Mouse (Mus musculus) forebrain, embryonic 10.5 days (tissue): Measurements from ENCODE around the gene Ubr2. TPM values are rescaled to one million over a fixed set of nuclear protein-coding genes. Genes with fewer than 3 reads are reported as not detected.

Experiments
- DNase-seq: peaks from one replicate; pipeline ENCODE4 v3.0.0-alpha.2; 2017; ENCODE audit warnings: low spot score; ENCODE audit errors: extremely low spot score
- H3K27ac ChIP-seq: fragments of 300-500 bp; sonication (generic); 2 replicates; pipeline ENCODE4 v1.5.1; 2016; ENCODE audit warnings: mild to moderate bottlenecking
- H3K27me3 ChIP-seq: fragments of 300-500 bp; sonication (generic); 2 replicates; pipeline ENCODE4 v1.6.1; 2016; ENCODE audit warnings: mild to moderate bottlenecking; ENCODE audit not compliant: poor library complexity, severe bottlenecking
- H3K36me3 ChIP-seq: fragments of 300-500 bp; sonication (generic); replicated peaks from 2 replicates; pipeline ENCODE4 v1.6.1; 2016; ENCODE audit warnings: mild to moderate bottlenecking, moderate library complexity
- H3K4me1 ChIP-seq: fragments of 300-500 bp; sonication (generic); 2 replicates; pipeline ENCODE4 v1.6.1; 2016
- H3K4me3 ChIP-seq: fragments of 300-500 bp; sonication (generic); 2 replicates; pipeline ENCODE4 v1.5.1; 2016; ENCODE audit warnings: mild to moderate bottlenecking, moderate library complexity
- H3K9me3 ChIP-seq: fragments of 300-500 bp; sonication (generic); 2 replicates; pipeline ENCODE4 v1.6.1; 2016; ENCODE audit warnings: mild to moderate bottlenecking, moderate library complexity
- WGBS: fragments of 180-500 bp; shearing (Covaris S2); methylation state at CpG from one replicate; pipeline ENCODE4 v1.1.7; 2016; 5-methylcytosine and 5-hydroxymethylcytosine counted together
- polyA plus RNA-seq: library from polyadenylated mRNA; unstranded; fragments of >200 nt; fragmentation: Nextera tagmentation; extraction: Ambion mirVana; gene quantifications from 2 replicates; pipeline ENCODE4 v1.2.1, GENCODE M21; 2016

Ubr2 gene
- polyA plus RNA-seq = 13.3 and 15.7 TPM in 2 replicates

DNA sequence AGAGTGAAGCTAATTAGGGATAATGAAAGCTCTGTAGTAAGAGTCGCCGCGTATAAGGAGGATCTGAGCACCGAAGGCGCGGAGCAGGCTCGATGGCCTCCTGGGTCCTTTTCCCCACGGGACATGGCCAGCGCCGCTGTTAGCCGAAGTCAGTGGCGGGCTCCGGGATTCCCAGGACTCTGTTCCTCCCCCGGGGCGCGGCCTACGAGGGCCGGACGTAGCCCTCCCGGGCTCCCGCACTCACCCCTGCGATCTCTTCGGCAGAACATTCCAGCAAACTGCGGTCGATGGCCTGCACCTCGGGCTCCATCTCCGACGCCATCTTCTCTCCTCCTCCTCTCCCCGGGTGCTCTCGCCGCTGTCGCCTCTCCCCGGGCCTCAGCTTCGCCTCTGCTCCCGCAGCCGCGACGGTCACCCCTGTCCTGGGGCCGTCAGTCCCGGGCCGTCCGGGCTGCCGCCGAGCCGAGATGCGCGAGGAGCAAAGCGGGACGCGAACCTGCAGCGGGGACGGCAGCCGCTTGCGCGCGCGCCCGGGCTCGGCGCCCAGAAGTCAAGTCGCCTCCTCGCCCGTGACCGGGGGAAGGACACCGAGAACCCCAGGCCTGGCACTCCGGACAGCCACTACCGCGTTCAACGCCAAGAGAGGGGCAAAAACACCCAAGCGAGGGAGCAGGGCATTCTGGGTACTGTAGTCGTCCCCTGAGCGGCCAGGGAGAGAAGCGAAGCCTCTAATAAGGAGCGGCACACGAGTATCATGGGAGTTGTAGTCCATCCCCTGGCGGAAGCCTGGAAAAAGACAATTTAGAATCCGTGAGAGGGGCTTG, at the start of gene Ubr2:
Gene Ubr2, minus strand, starts transcription at position 659 of the 824 bp plus-strand sequence.
- Histone ChIP-seq H3K27ac (peak within 1 kb of the TSS; percentile 96), H3K4me1 (peaks cover 21% of the 10 kb centered on the region), H3K27me3 (no peaks in the 10 kb centered on the region), H3K4me3 (peak within 1 kb of the TSS; percentile 98), H3K9me3 (no peaks in the 10 kb centered on the region), H3K36me3 (peaks cover 14% of the 10 kb centered on the region)
- under 1% methylated on average over 77 of the region's 77 CpGs for WGBS
- peak; percentile 89 for DNase-seq

DNA sequence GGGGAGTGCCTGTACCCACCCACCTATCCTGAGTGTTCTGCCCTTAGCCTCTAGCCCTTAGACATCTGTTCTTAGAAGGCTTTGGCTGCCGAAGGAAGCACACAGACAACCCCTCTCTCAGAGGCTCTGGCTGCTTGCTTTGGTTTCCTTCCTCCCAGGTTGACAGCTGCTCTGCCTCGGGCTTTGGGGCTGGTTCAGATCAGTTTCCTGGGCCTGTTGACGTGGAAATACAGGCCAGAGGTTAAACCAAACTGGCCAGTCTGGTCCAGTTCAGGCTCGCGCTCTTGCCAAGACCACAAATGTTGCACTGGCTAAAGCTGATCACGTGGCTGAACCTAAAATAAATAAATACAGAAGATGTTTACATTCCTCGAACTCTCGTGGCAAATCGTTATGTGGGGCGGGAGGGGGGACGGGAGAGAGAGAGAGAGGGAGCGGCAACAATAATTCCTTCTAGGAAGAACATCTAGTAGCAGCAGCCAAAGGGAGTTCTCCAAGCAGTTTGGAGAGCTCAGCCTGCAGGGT, 49.5 kb upstream of the Ubr2 start:
- H3K36me3 ChIP-seq = no peaks in the 10 kb centered on the region
- H3K27me3 ChIP-seq = no peaks in the 10 kb centered on the region
- 0 out of 2 replicates have a peak, but pooled peaks cover 3% of the 10 kb centered on the region for H3K4me1 ChIP-seq
- H3K9me3 ChIP-seq = peaks cover 6% of the 10 kb centered on the region
- no peak for DNase-seq
- 68% methylated on average over 12 of the region's 12 CpGs for WGBS
- H3K4me3 ChIP-seq = no peak overlapping the region
- no peak overlapping the region; the same call in 1 of the 2 replicates for H3K27ac ChIP-seq

DNA sequence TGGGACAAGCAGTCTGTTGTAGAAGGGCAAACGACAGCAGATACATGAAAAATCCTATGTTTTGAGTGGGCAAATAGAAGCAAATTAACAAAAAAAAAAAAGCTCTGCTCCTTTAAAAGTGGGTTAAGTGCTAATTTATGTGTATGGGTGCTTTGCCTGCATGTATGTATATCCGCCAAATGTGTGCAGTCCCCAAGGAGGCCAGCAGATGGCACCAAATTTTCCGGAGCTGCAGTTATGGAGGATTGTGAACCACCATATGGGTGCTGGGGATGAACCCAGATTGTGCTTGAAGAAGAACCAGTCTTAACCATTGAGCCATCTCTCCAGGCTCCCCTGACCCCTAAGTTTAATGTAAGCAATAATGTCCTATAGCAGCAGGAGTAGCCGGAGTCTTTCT, 47.6 kb upstream of the Ubr2 start:
- WGBS = 96% methylated on average over 4 of the region's 4 CpGs
- no peak for DNase-seq
- no peaks in the 10 kb centered on the region for H3K36me3 ChIP-seq

DNA sequence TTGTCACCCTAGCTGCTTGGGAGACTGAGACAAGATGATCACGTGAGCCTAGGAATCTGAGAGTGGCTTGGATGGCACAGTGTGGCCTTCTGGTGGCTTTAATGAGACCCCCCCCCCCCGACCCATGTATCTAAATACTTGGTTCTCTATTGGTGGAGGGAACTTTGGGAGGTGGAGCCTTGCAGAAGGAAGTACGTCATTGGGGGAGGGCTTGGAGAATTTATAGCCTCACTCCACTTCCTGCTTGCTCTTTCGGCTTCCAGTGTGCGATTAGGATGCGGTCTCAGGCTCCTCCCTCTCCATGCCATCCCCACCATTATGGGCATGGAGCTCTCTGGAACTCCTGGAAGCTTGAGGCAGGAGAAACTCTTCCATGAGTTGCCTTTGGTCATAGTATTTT, 46.1 kb upstream of the Ubr2 start:
- DNase-seq = no peak
- WGBS = 84% methylated on average over 6 of the region's 6 CpGs
- peaks cover 6% of the 10 kb centered on the region for H3K9me3 ChIP-seq

More for the DNA sequence above, 47.6 kb upstream of the Ubr2 start:
- Histone ChIP-seq H3K27me3 (no peaks in the 10 kb centered on the region), H3K4me3 (no peak overlapping the region), H3K27ac (no peak overlapping the region), H3K4me1 (no peaks in the 10 kb centered on the region), H3K9me3 (peaks cover 6% of the 10 kb centered on the region)

DNA sequence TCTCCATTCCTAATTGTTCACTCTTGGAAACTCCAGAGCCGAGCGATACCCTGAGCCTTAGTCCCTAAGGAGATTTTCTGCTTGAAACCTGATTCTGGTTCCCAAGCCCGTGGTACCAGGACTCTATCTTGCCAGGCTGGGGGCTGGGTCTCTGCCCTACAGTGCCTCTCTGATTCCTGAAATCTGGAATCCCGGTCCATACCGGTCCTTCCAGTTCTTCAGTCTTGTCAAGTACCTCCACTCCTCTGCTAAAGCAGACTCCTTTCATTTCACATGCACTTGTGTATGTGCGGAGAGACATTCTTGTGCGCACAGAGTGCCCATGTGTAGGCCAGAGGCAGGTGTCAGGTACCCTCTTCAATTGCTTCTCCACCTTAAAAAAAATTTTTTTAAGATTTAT, 44.8 kb upstream of the Ubr2 start:
- H3K4me3 ChIP-seq = no peak overlapping the region
- 0 out of 2 replicates have a peak, but pooled peaks cover under 1% of the 10 kb centered on the region for H3K4me1 ChIP-seq
- no peaks in the 10 kb centered on the region for H3K36me3 ChIP-seq
- no peak for DNase-seq
- H3K27ac ChIP-seq = 0 out of 2 replicates have a peak overlapping the region, but pooled peaks have one; percentile 30
- WGBS = 87% methylated on average over 7 of the region's 7 CpGs
- H3K27me3 ChIP-seq = no peaks in the 10 kb centered on the region
- peaks cover 6% of the 10 kb centered on the region for H3K9me3 ChIP-seq

More for the DNA sequence above, 46.1 kb upstream of the Ubr2 start:
- Histone ChIP-seq H3K4me1 (no peaks in the 10 kb centered on the region), H3K27ac (no peak overlapping the region), H3K27me3 (no peaks in the 10 kb centered on the region), H3K4me3 (no peak overlapping the region), H3K36me3 (no peaks in the 10 kb centered on the region)

DNA sequence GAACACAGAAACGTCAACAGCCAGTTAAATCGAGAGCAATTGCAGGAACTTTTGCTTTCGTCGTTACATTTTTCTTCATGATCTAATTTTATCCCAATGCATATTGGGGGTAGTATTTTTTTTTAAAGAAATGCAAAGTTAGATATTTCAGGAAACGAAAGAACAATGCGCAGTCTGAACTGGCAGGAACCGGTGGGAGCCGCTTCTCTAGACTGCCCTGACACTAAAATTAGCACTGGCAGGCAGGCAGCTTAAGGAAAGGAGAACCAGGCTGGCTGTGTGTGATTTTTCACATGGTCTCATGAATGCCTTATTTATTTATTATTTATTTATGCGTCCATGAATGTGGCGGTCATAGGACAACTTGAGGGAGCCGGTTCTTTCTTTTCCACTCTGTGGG, 44.3 kb upstream of the Ubr2 start:
- Histone ChIP-seq H3K27ac (0 out of 2 replicates have a peak overlapping the region, but pooled peaks have one; percentile 30), H3K4me1 (peaks cover 5% of the 10 kb centered on the region; the same call in 1 of the 2 replicates), H3K27me3 (no peaks in the 10 kb centered on the region), H3K9me3 (peaks cover 6% of the 10 kb centered on the region), H3K4me3 (no peak overlapping the region), H3K36me3 (no peaks in the 10 kb centered on the region)
- 93% methylated on average over 11 of the region's 11 CpGs for WGBS
- DNase-seq = no peak

DNA sequence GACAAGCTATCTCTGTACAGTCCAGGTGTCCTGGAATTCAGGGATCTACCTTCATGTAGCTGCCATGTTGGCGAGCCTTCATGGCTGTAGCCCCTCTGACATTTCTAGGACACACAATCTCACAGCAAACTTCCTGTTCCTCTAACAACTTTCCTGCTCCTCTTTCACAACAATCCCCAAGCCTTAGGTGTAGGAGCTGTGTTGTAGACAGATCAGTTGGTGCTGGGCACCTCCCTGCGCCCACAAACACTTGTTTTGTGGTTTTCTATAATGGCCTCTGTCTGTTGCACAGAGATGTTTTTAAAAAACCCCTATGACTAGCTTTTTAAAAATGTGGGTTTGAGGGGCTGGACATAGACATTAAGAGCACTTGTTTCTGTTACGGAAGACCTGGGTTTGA, 40.3 kb upstream of the Ubr2 start:
- Histone ChIP-seq H3K36me3 (no peaks in the 10 kb centered on the region), H3K27me3 (no peaks in the 10 kb centered on the region), H3K4me3 (no peak overlapping the region), H3K4me1 (peaks cover 10% of the 10 kb centered on the region; the same call in 1 of the 2 replicates), H3K9me3 (no peaks in the 10 kb centered on the region), H3K27ac (no peak overlapping the region)
- no peak for DNase-seq
- WGBS = 93% methylated on average over 3 of the region's 3 CpGs

DNA sequence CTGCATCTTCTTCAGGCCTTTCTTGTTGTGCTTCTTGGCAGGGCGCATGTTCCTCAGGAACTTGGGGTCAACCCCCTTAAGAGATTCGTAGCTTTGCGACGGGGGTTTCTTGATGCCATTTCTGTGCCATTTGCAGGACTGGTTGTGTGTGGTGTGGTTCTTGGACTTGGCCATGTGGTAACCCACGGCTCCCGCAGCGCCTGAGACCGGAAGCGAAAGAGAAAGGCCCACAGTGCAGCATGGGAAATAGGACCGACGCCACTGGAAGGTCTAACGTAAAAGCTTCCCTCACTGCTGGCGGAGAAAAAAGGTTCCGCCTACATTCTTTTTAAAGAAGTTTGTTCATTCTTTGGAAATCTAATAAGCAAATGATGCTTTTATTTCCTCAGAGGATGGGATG, 32.5 kb upstream of the Ubr2 start:
- H3K27ac ChIP-seq = no peak overlapping the region
- no peak overlapping the region for H3K4me3 ChIP-seq
- WGBS = 97% methylated on average over 14 of the region's 14 CpGs
- peaks cover 14% of the 10 kb centered on the region for H3K4me1 ChIP-seq
- DNase-seq = no peak
- H3K27me3 ChIP-seq = peaks cover 6% of the 10 kb centered on the region
- no peaks in the 10 kb centered on the region for H3K36me3 ChIP-seq
- H3K9me3 ChIP-seq = no peaks in the 10 kb centered on the region

DNA sequence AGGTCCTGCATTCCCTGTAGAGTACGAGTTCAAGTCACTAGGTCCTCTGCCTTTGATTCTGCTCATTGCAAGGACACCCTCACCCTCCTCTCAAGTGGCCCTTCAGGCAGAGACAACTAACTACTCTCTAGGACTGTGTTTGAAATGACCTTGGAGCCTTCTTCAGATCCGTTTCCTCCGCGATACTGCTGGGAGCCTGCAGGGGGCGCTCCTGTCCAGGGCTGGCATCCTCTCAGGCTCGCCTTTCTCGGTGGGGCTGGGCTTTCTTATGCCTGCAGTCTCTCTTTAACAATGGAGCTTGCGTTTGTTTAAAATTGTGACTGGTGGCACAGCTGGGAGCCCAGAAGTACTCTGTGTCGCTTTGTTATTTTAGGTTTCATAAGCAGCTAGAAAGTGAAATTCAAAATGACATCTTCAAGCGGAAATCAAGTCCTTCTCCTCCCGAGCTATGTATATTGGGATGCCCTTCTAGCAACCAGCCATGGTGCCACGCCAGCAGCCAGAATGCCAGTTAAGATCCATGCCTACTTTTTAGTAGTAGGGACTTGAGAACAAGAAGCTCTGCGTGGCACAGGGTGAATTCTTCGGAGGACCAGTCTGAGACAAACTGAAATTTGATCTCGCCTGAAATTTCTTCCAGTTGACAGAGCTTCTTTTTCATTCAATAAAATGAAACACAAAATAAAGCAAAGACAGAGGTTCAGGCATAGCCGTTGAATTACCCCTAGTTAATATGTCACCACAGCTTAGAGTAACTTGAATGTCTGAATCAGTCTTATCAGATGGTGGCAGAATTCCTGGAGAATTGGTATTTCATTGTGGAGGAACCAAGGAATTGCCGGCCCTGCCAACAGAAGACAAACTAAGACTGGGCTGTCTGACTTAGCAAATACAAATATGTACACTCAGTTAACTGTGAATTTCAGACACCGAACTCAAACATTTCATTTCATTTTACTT, 28.8 kb upstream of the Ubr2 start:
- Histone ChIP-seq H3K36me3 (no peaks in the 10 kb centered on the region), H3K27ac (peak overlapping the region; percentile 37; the same call in 1 of the 2 replicates), H3K4me1 (peaks cover 14% of the 10 kb centered on the region), H3K27me3 (peaks cover 8% of the 10 kb centered on the region), H3K9me3 (no peaks in the 10 kb centered on the region), H3K4me3 (peak overlapping the region; percentile 32)
- 31% methylated on average over 18 of the region's 18 CpGs for WGBS
- peak; percentile 82 for DNase-seq

DNA sequence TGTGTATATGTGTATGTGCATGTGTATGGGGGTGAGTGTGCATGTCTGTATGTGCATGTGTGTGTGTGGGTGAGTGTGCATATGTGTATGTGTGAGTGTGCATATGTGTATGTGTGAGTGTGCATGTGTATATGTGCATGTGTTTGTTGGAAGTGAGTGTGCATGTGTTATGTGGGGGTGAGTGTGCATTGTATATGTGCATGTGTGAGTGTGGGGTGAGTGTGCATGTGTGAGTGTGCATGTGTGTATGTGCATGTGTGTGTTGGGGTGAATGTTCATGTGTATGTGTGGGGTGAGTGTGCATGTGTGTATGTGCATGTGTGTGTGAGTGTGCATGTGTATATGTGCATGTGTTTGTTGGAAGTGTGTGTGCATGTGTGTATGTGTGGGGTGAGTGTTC, 24.2 kb upstream of the Ubr2 start:
- DNase-seq = no peak
- no peaks in the 10 kb centered on the region for H3K36me3 ChIP-seq
- H3K9me3 ChIP-seq = no peaks in the 10 kb centered on the region
- peaks cover 11% of the 10 kb centered on the region for H3K4me1 ChIP-seq
- no peak overlapping the region for H3K27ac ChIP-seq
- peaks cover 8% of the 10 kb centered on the region for H3K27me3 ChIP-seq
- no peak overlapping the region for H3K4me3 ChIP-seq

DNA sequence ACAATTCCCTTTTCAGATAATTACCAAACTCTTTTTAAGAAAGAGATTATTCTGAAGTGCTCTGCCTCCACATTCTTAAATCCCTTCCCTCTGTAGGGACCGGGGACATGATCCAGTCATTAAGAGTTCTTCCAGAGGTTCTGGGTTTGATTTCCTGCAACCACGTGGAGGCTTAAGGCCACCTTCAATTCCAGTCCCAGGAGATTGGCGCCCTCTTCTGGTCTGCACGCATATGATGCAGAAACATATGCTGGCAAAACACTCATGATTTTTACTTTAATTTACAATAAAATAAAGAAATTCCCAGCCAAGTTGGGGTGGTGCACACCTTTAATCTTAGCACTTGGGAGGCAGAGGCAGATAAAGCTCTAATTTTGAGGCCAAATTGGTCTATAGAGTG, 23.3 kb upstream of the Ubr2 start:
- H3K4me1 ChIP-seq = peaks cover 2% of the 10 kb centered on the region; the same call in 1 of the 2 replicates
- H3K27ac ChIP-seq = no peak overlapping the region
- no peaks in the 10 kb centered on the region for H3K9me3 ChIP-seq
- WGBS = 5% methylated on average over 4 of the region's 4 CpGs
- DNase-seq = peak; percentile 48
- no peak overlapping the region for H3K4me3 ChIP-seq
- H3K36me3 ChIP-seq = no peaks in the 10 kb centered on the region
- peaks cover 8% of the 10 kb centered on the region for H3K27me3 ChIP-seq

DNA sequence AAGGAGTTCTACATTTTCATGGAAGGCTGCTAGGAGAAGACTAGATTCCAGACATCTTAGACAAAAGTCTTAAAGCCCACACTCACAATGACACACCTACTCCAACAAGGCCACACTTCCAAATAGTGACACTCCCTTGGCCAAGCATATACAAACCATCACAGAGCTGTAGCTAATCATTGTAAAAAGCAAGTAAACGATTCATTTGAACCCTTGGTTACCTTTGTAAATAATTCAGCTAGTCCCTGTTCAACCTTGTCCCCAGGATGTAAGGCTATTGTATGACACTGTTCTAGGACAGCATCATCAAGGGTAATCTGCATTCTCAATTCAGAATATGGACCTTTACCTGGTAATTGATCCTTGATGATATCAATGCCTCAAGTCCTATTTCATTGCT, 14.4 kb upstream of the Ubr2 start:
- Histone ChIP-seq H3K9me3 (no peaks in the 10 kb centered on the region), H3K27ac (no peak overlapping the region), H3K4me1 (no peaks in the 10 kb centered on the region), H3K4me3 (no peak overlapping the region), H3K36me3 (no peaks in the 10 kb centered on the region), H3K27me3 (no peaks in the 10 kb centered on the region)
- WGBS = 89% methylated on average over 1 of the region's 1 CpGs
- no peak for DNase-seq
